Mouse (Mus musculus): Measurements from ENCODE around the gene Pak1. TPM values are rescaled to one million over a fixed set of nuclear protein-coding genes. Genes with fewer than 3 reads are reported as not detected.
A peak's percentile ranks its signal among the peaks of the same experiment; 100 is the strongest.

Pak1 gene
- 100 to 1,000 TPM; 384 to 468 TPM for total RNA-seq (2021)

DNA sequence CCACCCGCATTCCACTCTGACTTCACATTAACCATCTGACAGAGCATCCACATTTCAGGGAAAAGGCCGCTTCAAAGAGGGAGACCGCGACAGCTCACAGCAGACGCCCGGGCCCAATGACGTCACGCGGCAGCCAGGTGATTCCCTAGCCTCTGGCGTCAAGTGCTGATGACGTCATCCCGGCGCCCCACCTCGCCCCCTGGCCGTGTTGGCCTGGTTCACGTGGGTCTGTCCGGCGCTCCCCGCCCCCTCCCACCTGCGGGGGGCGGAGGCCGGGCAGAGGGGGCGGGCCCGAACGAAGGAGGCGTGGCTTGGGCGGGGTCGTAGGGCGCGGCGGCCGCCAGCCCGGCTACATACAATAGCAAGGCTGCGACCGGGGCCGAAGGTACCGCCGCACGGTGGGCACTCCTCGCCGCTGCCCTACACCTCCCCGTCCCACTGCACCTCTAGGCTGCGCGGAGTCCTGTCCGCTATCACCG, at the start of gene Pak1:
Gene Pak1, plus strand, starts transcription at position 352 of the 479 bp plus-strand sequence.
- peak; percentile 80 to 85 for DNase-seq (ENCODE audit: low spot score in 2 of 2)
- intact Hi-C loops (cut with DNase I), result loop anchor here (2.0 kb wide), 1 partner anchor 55 kb away; no protein-coding TSS in a partner anchor

DNA sequence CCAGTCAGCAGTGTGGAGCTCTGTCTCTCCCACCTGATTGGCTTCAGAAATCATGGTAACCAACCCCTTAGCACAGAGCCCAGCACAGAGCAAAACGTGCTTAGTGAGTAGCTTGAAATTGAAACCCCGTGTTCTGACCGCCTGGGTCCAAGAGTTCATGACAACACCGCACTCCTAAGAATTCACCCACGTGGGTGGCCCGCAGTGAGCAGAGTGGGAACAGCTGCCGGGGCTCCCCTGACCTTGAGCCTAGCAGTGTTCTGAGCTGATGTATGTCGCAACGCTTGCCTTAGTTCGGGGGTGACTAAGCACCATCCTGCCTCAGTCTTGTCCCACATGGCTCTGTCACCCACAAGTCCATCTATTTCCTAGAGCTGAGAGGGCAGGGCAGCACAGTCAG, 47.4 kb upstream of the Pak1 start:
- no peak for DNase-seq (ENCODE audit: low spot score in 2 of 2)
- intact Hi-C loops (cut with DNase I), result loop anchor here (10.0 kb wide), 1 partner anchor 354 kb away; no protein-coding TSS in a partner anchor

DNA sequence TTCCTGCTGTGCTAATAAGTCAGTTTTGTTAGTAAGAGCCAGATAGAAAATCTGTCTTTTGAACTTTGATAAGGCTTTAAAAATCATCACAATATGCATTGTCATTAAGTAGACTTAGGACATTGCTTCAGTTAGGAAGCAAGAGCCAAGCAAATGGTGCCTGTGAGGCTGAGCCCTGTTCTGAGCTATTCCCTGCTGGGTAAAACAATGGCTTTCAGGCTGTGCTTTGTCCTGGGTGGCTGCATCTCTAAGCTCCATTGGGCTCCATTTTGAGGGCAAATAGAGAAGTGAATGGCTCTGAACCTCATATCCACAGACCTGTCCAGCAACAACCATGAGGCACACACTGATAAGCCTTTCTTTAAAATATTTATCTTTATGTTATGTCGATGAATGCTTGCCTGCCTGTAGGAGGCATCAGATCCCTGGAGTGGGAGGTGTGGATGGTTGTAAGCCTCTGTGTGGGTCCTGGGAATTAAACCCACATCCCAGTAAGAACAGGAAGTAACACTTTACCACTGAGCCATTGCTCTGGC, 46.5 kb upstream of the Pak1 start:
- no peak for DNase-seq (ENCODE audit: low spot score in 2 of 2)
- intact Hi-C loops (cut with DNase I), result loop anchor here (10.0 kb wide), 1 partner anchor 353 kb away; no protein-coding TSS in a partner anchor

DNA sequence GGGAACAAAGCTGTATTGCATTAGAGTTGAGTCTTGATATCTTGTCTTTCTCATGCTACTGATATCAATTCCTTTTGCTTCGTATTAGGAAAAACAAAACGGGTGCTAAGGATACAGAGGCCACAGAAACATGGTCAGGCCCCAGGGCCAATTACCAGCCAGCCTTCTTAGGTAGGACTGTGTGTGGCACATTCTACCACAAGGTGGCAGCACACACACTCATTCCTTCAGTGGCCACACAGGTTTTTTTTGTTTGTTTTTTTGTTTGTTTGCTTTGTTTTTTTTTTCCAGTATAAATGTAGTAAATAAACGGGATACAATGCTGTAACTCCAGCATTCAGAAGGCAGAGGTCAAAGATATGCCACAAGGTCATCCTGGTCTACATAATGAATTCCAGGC, 43.0 kb upstream of the Pak1 start:
- intact Hi-C loops (cut with DNase I), result loop anchor here (1.0 to 10.0 kb wide), 2 partner anchors 232 to 350 kb away; no protein-coding TSS in a partner anchor
- DNase-seq (ENCODE audit: low spot score in 2 of 2), result peak in 1 of 2 experiments; percentile 53

- no peak for DNase-seq (ENCODE audit: low spot score in 2 of 2)
- intact Hi-C loops (cut with DNase I), result loop anchor here (10.0 kb wide), 1 partner anchor 348 kb away; no protein-coding TSS in a partner anchor
These were observed 41.1 kb upstream of the Pak1 start for GRCm38 (mm10) chr7:97747176-97747707.

DNA sequence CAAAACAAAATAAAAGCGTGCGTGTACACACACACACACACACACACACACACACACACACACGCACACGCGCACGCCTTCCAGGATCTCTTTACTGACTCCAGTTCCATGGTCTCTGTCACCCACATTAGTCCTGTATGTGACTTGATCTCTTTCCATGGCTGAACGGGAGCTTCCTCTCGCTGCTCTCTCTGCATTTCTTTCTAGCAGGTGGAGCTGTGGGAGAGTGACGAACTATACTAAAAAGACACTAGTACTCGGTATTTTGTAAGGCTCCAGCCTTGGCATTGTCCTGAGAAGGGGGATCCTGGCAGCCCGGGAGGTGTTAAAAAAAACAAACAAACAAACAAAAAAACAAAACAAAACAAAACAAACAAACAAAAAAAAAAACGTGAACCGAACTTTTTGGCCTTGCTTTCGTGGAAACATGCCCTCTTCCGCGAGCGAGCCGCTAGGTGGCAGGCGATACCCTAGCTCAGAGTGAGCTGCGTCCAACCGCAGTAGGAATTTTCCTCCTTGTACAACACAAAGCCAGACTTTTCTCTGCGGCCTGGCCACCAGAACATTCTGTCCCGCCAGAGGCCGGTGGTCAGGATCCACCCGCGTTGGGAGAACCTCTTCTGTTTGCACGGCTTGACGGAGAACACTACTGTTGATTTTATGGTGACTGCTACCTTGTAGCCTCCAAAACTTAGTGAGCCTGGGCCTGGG, 40.4 kb upstream of the Pak1 start:
- peak; percentile 83 to 85 for DNase-seq (ENCODE audit: low spot score in 2 of 2)

DNA sequence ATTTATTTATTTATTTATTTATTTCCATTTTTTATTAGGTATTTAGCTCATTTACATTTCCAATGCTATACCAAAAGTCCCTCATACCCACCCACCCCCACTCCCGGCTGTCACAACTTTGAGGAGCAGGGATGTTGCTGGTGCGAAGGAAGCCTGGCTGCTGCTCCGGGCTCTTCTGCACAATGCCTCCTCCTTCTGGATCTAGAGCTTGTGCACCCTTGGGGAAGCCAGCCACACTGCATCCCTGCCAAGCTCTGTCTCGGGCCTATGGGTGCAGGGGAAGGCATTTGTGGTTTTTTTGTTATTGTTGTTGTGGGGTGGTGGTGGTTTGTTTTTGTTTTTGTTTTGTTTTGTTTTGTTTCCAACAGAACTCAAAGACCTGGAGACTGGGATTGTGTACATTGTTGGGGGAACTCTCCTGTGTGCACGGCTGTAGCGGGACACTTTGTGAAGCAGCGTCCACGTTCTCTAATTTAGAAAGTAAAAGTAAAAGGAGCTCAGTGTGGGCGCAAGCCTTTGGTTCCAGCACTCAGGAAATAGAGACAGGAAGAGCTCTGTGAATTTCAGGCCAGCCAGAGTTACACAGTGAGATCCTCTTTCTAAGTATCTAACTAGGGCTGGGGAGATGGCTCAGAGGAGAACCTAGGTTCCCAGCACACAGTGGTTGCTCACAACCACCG, 39.7 kb upstream of the Pak1 start:
- no peak for DNase-seq (ENCODE audit: low spot score in 2 of 2)
- intact Hi-C loops (cut with DNase I), result loop anchor here (2.0 to 10.0 kb wide), 3 partner anchors 96 to 372 kb away; no protein-coding TSS in a partner anchor

More for the DNA sequence above, 40.4 kb upstream of the Pak1 start:
- intact Hi-C loops (cut with DNase I), result loop anchor here (2.0 to 10.0 kb wide), 3 partner anchors 97 to 373 kb away; no protein-coding TSS in a partner anchor

- intact Hi-C loops (cut with DNase I), result loop anchor here (2.0 to 10.0 kb wide), 3 partner anchors 95 to 371 kb away; no protein-coding TSS in a partner anchor
- no peak for DNase-seq (ENCODE audit: low spot score in 2 of 2)
These were observed 38.8 kb upstream of the Pak1 start for GRCm38 (mm10) chr7:97749207-97750190.

DNA sequence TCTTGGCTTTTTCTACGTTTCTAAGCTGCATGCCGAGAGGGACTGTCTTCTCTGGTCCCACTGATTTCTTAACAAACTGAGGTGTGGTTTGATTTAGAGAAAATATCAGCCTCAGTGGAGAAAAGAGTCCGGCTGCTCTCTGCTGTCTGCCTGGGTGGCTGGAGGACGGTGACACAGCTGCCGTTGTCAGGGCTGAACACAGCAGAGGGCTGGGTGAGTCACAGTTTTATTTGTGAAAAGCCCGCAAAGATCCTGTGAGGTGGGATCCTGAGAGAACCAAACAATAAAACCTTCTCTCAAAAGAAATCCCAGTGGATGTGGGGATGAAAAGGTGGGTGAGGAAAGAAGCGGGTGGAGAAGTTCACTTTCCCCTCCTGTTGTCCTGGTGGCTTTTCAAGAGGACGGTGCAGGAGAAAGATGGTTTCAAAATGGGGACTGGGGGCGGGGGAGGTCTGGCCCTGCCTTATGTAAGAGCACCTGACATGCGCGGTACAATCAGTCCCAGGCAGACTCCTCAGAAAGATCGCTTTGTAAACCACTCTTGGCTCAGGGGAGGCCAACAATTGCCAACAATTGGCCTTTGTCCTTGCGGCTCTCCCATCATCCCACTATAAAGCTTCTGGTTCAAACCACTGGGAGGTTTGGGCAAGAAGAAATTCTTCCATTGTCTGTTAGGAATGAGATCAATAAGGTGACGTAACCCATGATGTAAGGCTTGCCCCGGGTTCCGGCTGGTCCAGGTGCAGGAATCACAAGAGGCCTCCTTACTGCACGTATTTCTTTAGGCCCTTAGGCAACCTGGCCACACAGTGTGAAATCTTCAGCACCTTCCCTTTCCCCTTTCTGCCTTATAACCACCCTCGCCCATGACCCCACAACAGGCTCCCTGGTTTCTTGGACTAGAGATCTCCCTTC, 31.1 kb upstream of the Pak1 start:
- DNase-seq (ENCODE audit: low spot score in 2 of 2), result peak in 1 of 2 experiments; percentile 24
- intact Hi-C loops (cut with DNase I), result no loop called here

DNA sequence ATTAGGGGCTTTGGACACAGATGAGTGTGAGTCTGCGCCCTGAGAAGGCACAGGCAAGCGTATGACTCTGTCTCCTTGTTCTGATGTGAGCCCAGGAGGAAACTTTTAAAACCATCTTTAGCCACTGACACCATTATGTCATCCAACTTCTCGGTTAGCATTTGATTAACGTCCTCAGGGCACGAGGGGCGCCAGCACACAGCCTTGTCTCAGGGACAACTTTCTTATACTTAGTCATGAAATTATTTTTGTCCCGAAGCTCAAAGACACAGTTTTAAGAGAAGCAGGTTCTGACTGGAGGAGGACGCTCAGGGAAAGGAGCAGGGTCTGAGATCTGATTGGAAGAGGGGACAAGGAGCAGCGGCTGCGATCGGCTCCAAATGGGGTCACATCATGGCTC, 23.8 kb upstream of the Pak1 start:
- intact Hi-C loops (cut with DNase I), result no loop called here
- DNase-seq (ENCODE audit: low spot score in 2 of 2), result no peak

- intact Hi-C loops (cut with DNase I), result loop anchor here (5.0 kb wide), 1 partner anchor 77 kb away; no protein-coding TSS in a partner anchor
- DNase-seq (ENCODE audit: low spot score in 2 of 2), result peak; percentile 65 to 71
These were observed 23.0 kb upstream of the Pak1 start for GRCm38 (mm10) chr7:97765181-97765962.

- intact Hi-C loops (cut with DNase I), result loop anchor here (5.0 kb wide), 1 partner anchor 76 kb away; no protein-coding TSS in a partner anchor
- no peak for DNase-seq (ENCODE audit: low spot score in 2 of 2)
These were observed 22.4 kb upstream of the Pak1 start for GRCm38 (mm10) chr7:97765963-97766347.

GRCm38 (mm10) chr7:97766406-97767166, 21.8 kb upstream of the Pak1 start:
- intact Hi-C loops (cut with DNase I), result loop anchor here (5.0 kb wide), 1 partner anchor 76 kb away; no protein-coding TSS in a partner anchor
- DNase-seq (ENCODE audit: low spot score in 2 of 2), result no peak

DNA sequence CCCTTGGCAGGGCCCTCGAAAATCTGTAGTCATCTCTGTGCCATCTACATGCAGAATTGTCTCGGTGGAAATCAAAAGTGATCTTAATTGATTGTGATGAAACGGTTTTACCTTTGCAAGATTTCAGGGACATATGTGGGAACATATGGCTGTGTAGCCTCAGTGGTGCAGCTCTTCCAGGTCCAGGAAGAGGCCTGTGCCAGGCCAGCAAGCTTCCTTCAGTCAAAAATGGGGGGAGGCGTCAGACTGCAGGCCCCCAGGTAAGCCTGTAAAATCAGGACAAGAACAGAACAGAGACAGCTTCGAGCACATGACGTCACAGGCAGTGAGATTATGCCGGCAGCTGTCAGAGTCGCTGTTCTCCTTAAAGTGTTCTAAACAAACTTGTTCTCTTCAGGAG, 20.5 kb upstream of the Pak1 start:
- intact Hi-C loops (cut with DNase I), result loop anchor here (5.0 kb wide), 1 partner anchor 74 kb away; no protein-coding TSS in a partner anchor
- peak in 1 of 2 experiments; percentile 41 for DNase-seq (ENCODE audit: low spot score in 2 of 2)

GRCm38 (mm10) chr7:97769020-97769419, 19.3 kb upstream of the Pak1 start:
- DNase-seq (ENCODE audit: low spot score in 2 of 2), result no peak
- intact Hi-C loops (cut with DNase I), result loop anchor here (5.0 kb wide), 1 partner anchor 73 kb away; no protein-coding TSS in a partner anchor

Measured in left cerebral cortex, postnatal 36 days (tissue).